Comparison of ENCODE assay signal across 23 mouse cellular contexts in the genomic region with DNA sequence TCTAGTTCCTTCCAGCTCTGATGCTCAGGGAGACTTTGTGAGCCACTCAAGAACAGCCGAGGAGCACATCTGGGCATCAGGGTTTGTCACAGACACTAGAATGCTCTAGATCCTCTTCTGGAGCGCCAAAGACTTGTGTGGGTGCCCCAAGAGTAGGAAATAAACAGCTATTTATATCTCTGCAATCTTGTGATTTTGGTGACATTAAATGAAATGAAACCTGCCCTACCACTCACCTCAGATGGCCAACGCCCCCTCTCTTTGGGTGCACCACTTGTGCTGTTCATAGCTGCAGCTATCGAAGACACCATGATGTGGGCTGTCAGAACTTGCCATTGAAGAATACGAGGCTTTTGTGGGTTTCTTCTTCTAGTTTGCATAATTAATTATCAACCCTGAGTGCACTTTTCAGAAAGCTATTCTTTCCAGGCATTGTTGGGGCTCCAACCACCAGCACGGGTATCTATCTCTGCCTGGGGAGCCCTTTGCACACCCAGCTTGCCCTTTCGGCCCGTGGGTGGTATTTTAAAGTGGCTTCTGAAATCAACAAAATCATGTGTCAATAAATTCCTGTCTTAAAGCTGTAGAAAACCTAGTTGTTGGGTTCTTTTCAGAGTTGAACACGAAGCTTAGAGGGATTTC. TPM values are rescaled to one million over a fixed set of nuclear protein-coding genes. Genes with fewer than 3 reads are reported as not detected.
"Had no signal": no experiment of that assay in that cellular context is flagged by ENCODE, and none has a peak within 500 bp of the region (broad histone marks: within the 10 kb centered on the region; RNA-seq: fewer than 3 reads in every experiment).

No protein-coding gene starts in this region.

- H3K4me2 ChIP-seq: limb, embryonic 12.5 days; limb, embryonic 15.5 days; liver, embryonic 11.5 days; lung, embryonic 14.5 days; midbrain, embryonic 13.5 days; stomach, embryonic 15.5 days had no signal

- H3K27ac ChIP-seq: limb, embryonic 12.5 days; limb, embryonic 15.5 days; liver, embryonic 14.5 days; midbrain, embryonic 10.5 days; midbrain, embryonic 13.5 days; stomach, embryonic 15.5 days had no signal

- H3K9me3 ChIP-seq: limb, embryonic 12.5 days; limb, embryonic 15.5 days; megakaryocyte, embryonic 14.5 days; midbrain, embryonic 10.5 days; midbrain, embryonic 13.5 days; stomach, embryonic 15.5 days had no signal

- H3K36me3 ChIP-seq: limb, embryonic 12.5 days; limb, embryonic 15.5 days; midbrain, embryonic 10.5 days; midbrain, embryonic 13.5 days; stomach, embryonic 15.5 days had no signal

- H3K4me1 ChIP-seq: limb, embryonic 15.5 days; megakaryocyte, embryonic 14.5 days; midbrain, embryonic 10.5 days; midbrain, embryonic 13.5 days; stomach, embryonic 15.5 days had no signal

- ATAC-seq: liver, postnatal 0 days; lung, postnatal 0 days; midbrain, embryonic 13.5 days; midbrain, embryonic 16.5 days had no signal

- H3K4me3 ChIP-seq: limb, embryonic 12.5 days; limb, embryonic 15.5 days; megakaryocyte, embryonic 14.5 days; midbrain, embryonic 10.5 days; midbrain, embryonic 13.5 days; myocyte; stomach, embryonic 15.5 days had no signal

- DNase-seq: kidney, adult 18-20 months; kidney, adult 9 months; kidney, postnatal 14 days; kidney, postnatal 4 days; left cerebral cortex, postnatal 4 days; liver, postnatal 0 days; lung, embryonic 14.5 days; lung, postnatal 36 days; right cerebral cortex, postnatal 25 days; thymus, postnatal 25 days had no signal

- H3K9ac ChIP-seq: limb, embryonic 12.5 days; limb, embryonic 15.5 days; liver, embryonic 14.5 days; liver, postnatal 0 days; lung, embryonic 14.5 days; midbrain, embryonic 13.5 days; stomach, embryonic 15.5 days had no signal

RNA-seq across cellular contexts. Expression of a gene that starts 7.1 kb away (rescaled TPM):
- polyA plus RNA-seq: limb, embryonic 12.5 days; midbrain, embryonic 10.5 days; neural tube, embryonic 11.5 days; neural tube, embryonic 14.5 days had no signal
